Mouse (Mus musculus): ENCODE measurements at regions not wholly inside any gene's neighbourhood (a gene's known extent, or its start where the extent isn't known, plus 50 kb on each side); places are given as distances from the start of the nearest gene placed in this dataset.

DNA sequence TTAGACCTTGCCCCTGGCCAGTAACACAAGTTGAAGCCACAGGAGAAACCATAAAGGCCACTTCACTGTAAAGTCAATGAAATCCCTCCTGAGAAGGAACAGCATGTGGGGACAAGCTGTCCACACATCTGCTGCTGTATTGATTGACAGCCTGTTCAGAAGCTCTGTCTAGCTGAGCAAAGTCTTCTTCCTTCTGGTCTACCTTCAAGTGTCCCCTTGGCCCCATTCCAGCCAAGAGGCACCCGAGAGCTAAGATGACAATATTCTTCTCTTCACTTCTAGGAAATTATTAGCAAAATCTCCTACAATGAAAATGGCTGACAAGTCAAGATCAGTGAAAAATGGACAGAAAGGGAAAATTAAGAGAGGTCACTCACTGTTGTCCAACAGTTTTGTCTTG is 616.7 kb downstream of the Basp1 start:
- TF ChIP-seq HCFC1 (IDR thresholded peaks at IDR 0.05; ENCODE audit: borderline replicate concordance, insufficient read depth, low read length) (no peak), CHD2 (IDR thresholded peaks at IDR 0.05; ENCODE audit: low read depth, low read length) (no peak), MAFK (IDR thresholded peaks at IDR 0.05; ENCODE audit: insufficient read depth, low read depth, low read length) (no peak), ZNF384 (IDR thresholded peaks at IDR 0.05; ENCODE audit: low read depth, low read length) (no peak)
